Mouse (Mus musculus): ENCODE measurements around the gene Slc13a2. TPM values are rescaled to one million over a fixed set of nuclear protein-coding genes. Genes with fewer than 3 reads are reported as not detected.

Gene Slc13a2
- total RNA-seq (2021): not detected in 2 replicates
- long read RNA-seq, experiment 1: 0 reads
- long read RNA-seq, experiment 2: 0 reads

GRCm38 (mm10) chr11:78422055-78422819, at the start of gene Slc13a2:
Gene Slc13a2, minus strand, starts transcription at chr11:78422217.
- no peak for DNase-seq

GRCm38 (mm10) chr11:78471326-78472103, 49.5 kb upstream of the Slc13a2 start:
- DNase-seq: peak; percentile 34

- no peak for DNase-seq
Measured at GRCm38 (mm10) chr11:78467932-78468331, 45.9 kb upstream of the Slc13a2 start.

- no peak for DNase-seq
Measured at GRCm38 (mm10) chr11:78467515-78467914, 45.5 kb upstream of the Slc13a2 start.

GRCm38 (mm10) chr11:78466242-78466912, 44.4 kb upstream of the Slc13a2 start:
- no peak for DNase-seq

GRCm38 (mm10) chr11:78465568-78466180, 43.7 kb upstream of the Slc13a2 start, which contains the start of gene Slc46a1:
Gene Slc46a1, plus strand, starts transcription at chr11:78465697.
- peak; percentile 93 for DNase-seq

- DNase-seq: no peak
Measured at GRCm38 (mm10) chr11:78465116-78465515, 43.1 kb upstream of the Slc13a2 start.

GRCm38 (mm10) chr11:78463286-78464036, 41.4 kb upstream of the Slc13a2 start:
- DNase-seq: peak; percentile 31

GRCm38 (mm10) chr11:78462669-78463068, 40.7 kb upstream of the Slc13a2 start:
- DNase-seq: no peak

- DNase-seq: no peak
Measured at GRCm38 (mm10) chr11:78461894-78462293, 39.9 kb upstream of the Slc13a2 start.

- DNase-seq: no peak
Measured at GRCm38 (mm10) chr11:78458740-78459139, 36.7 kb upstream of the Slc13a2 start.

- DNase-seq: peak; percentile 71
Measured at GRCm38 (mm10) chr11:78455308-78455707, 33.3 kb upstream of the Slc13a2 start.

GRCm38 (mm10) chr11:78454276-78454675, 32.3 kb upstream of the Slc13a2 start:
- DNase-seq: no peak

- DNase-seq: peak; percentile 84
Measured at GRCm38 (mm10) chr11:78453675-78454074, 31.7 kb upstream of the Slc13a2 start.

GRCm38 (mm10) chr11:78450337-78450736, 28.3 kb upstream of the Slc13a2 start:
- DNase-seq: no peak

GRCm38 (mm10) chr11:78448242-78448641, 26.2 kb upstream of the Slc13a2 start:
- DNase-seq: no peak

- DNase-seq: no peak
Measured at GRCm38 (mm10) chr11:78447168-78447567, 25.2 kb upstream of the Slc13a2 start.

- no peak for DNase-seq
Measured at GRCm38 (mm10) chr11:78443115-78443514, 21.1 kb upstream of the Slc13a2 start.

- peak; percentile 61 for DNase-seq
Measured at GRCm38 (mm10) chr11:78438399-78438930, 16.4 kb upstream of the Slc13a2 start.

- no peak for DNase-seq
Measured at GRCm38 (mm10) chr11:78437182-78437581, 15.2 kb upstream of the Slc13a2 start.

GRCm38 (mm10) chr11:78435776-78436349, 13.8 kb upstream of the Slc13a2 start:
- peak; percentile 89 for DNase-seq

Data from adrenal gland, postnatal 14 days (tissue).